Mouse (Mus musculus) liver, adult 2 months (tissue): ENCODE data around the gene Grhl3. TPM values are rescaled to one million over a fixed set of nuclear protein-coding genes. Genes with fewer than 3 reads are reported as not detected.

Experiments used
- DNase-seq: peaks from one replicate; pipeline ENCODE4 v3.0.0-alpha.2; 2011; ENCODE audit warnings: low read depth, low spot score; ENCODE audit errors: extremely low read depth
- H3K27ac ChIP-seq: fragments of 200-500 bp; replicated peaks from 2 replicates; pipeline ENCODE4 v1.5.1; 2012; ENCODE audit warnings: low read depth, mild to moderate bottlenecking, control low read depth, inconsistent platforms, low read length; ENCODE audit not compliant: insufficient read depth
- H3K27me3 ChIP-seq: fragments of 200-500 bp; 2 replicates; pipeline ENCODE4 v1.6.1; 2012; ENCODE audit warnings: mild to moderate bottlenecking, moderate library complexity, low read length, inconsistent platforms; ENCODE audit not compliant: control insufficient read depth, insufficient read depth
- H3K36me3 ChIP-seq: fragments of 200-500 bp; 2 replicates; pipeline ENCODE4 v1.6.1; 2012; ENCODE audit warnings: low read length, inconsistent platforms; ENCODE audit not compliant: control insufficient read depth, insufficient read depth
- H3K4me1 ChIP-seq: fragments of 200-500 bp; 2 replicates; pipeline ENCODE4 v1.6.1; 2011; ENCODE audit warnings: low read length; ENCODE audit not compliant: control insufficient read depth, insufficient read depth
- H3K4me3 ChIP-seq: fragments of 200-500 bp; 2 replicates; pipeline ENCODE4 v1.5.1; 2011; ENCODE audit warnings: low read depth, mild to moderate bottlenecking, control low read depth, low read length, moderate library complexity; ENCODE audit not compliant: insufficient read depth
- H3K79me2 ChIP-seq: fragments of 200-500 bp; 2 replicates; pipeline ENCODE4 v1.6.1; 2012; ENCODE audit warnings: inconsistent platforms, mild to moderate bottlenecking, low read length, moderate library complexity; ENCODE audit not compliant: control insufficient read depth, insufficient read depth
- H3K9ac ChIP-seq: fragments of 200-500 bp; 2 replicates; pipeline ENCODE4 v1.6.1; 2012; ENCODE audit warnings: low read depth, mild to moderate bottlenecking, control low read depth, inconsistent platforms, low read length
- CTCF ChIP-seq: fragments of 200-500 bp; IDR thresholded peaks from 2 replicates; pipeline ENCODE4 v1.5.1; 2011; ENCODE audit warnings: low read depth, low read length, control low read depth
- POLR2A ChIP-seq: fragments of 200-500 bp; IDR thresholded peaks from 2 replicates; pipeline ENCODE4 v1.6.1; 2011; ENCODE audit warnings: low read length, control low read depth; ENCODE audit not compliant: insufficient read depth; ENCODE audit errors: extremely low read depth
- WGBS: fragments of 180-500 bp; shearing (Covaris S2); methylation state at CpG from one replicate; pipeline ENCODE4 v1.1.7; 2018; 5-methylcytosine and 5-hydroxymethylcytosine counted together
- polyA plus RNA-seq: library from polyadenylated mRNA; depleted of rRNA; stranded (reverse); fragments of >200 nt; gene quantifications from 2 replicates; pipeline ENCODE4 v1.2.3, GENCODE M21; 2012
- total RNA-seq: library from RNA; depleted of rRNA; stranded (reverse); fragments of >200 nt; gene quantifications from 2 replicates; pipeline ENCODE4 v1.2.3, GENCODE M21; 2014

Gene Grhl3
- total and polyA plus RNA-seq, 2 experiments, result 0.04 to 0.09 TPM

DNA sequence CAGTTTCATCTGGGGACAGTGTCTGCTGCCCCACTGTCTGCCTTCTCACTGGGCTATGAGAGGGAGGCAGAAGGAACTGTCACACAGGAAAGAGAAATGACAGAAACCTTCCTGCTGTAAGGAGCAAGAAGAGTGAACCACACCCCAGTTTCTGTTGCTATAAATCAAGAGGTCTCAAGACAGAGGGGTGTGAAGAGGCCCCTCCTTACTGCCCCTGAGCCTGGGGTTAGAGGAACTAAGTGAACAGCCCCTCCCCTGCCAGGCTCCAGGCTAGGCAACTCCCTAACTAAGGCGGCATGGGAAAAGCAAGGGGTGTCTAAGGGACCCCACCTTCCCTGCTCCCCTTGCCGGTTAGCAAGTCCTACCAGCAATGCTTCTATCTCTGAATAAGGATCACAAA, 9.6 kb downstream of the Grhl3 start:
- no peaks in the 10 kb centered on the region for H3K4me1 ChIP-seq
- no peak overlapping the region for H3K27ac ChIP-seq
- no peaks in the 10 kb centered on the region for H3K36me3 ChIP-seq
- no peaks in the 10 kb centered on the region for H3K27me3 ChIP-seq
- H3K4me3 ChIP-seq, result no peak overlapping the region
- WGBS, result 74% methylated on average over 2 of the region's 2 CpGs
- no peaks in the 10 kb centered on the region for H3K79me2 ChIP-seq
- DNase-seq, result no peak
- no peak overlapping the region for H3K9ac ChIP-seq
- no peak for TF ChIP-seq POLR2A
- no peak for TF ChIP-seq CTCF

DNA sequence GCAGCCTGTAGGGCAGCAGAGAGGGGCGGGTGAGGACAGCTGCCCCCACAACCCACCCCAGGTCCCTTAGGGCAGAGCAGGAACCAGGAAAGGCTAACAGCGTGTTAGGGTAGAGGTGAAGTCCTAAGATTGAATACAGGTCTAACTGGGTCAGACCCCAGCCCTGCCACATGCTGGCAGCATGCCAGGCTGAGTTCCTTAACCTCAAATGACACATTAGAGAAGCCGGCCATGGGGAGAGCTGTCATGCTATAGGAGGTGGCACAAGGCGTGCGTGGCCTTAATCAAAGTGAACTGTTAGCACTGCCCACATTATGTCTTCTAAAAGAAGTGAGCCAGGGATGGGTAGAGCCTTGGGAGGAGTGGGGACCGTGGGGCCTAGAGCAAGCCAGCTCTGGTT, 24.1 kb downstream of the Grhl3 start:
- Histone ChIP-seq H3K4me3 (no peak overlapping the region), H3K27me3 (no peaks in the 10 kb centered on the region), H3K36me3 (no peaks in the 10 kb centered on the region), H3K27ac (no peak overlapping the region; the same call in 1 of the 2 replicates), H3K79me2 (no peaks in the 10 kb centered on the region), H3K9ac (no peak overlapping the region), H3K4me1 (no peaks in the 10 kb centered on the region)
- 88% methylated on average over 6 of the region's 6 CpGs for WGBS
- no peak for TF ChIP-seq POLR2A
- TF ChIP-seq CTCF, result no peak
- no peak for DNase-seq

DNA sequence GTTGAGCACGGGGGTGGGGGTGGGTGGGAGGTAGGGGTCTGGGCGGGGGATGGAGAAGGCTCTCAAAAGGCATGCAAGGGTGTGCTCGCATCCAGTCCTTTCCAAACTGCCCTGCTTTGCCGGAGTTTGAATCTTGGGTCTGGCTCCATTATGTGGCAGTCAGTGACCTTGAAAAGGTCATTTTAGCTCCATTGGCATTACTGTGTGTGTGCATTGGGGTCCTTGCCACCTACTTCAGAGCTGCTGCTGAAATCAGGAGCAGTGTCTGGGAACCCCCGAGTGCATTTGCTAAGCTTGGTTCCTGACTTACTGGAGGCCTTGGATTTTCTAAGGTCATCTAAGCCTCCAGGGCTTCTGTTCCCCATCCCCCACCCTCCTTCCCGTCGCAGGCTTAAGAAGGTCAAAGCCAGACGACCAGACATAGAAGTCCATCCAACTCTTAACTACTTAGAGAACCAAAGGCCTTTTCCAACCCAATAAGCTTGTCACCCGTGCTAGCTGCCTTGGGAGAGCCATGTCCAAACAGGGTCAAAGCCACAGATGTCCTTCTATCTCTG, 24.8 kb downstream of the Grhl3 start:
- DNase-seq, result peak; percentile 29
- Histone ChIP-seq H3K27me3 (no peaks in the 10 kb centered on the region), H3K36me3 (no peaks in the 10 kb centered on the region), H3K4me3 (no peak overlapping the region), H3K9ac (no peak overlapping the region), H3K4me1 (no peaks in the 10 kb centered on the region), H3K27ac (no peak overlapping the region), H3K79me2 (no peaks in the 10 kb centered on the region)
- 54% methylated on average over 9 of the region's 9 CpGs for WGBS
- TF ChIP-seq CTCF (no peak), POLR2A (no peak)

DNA sequence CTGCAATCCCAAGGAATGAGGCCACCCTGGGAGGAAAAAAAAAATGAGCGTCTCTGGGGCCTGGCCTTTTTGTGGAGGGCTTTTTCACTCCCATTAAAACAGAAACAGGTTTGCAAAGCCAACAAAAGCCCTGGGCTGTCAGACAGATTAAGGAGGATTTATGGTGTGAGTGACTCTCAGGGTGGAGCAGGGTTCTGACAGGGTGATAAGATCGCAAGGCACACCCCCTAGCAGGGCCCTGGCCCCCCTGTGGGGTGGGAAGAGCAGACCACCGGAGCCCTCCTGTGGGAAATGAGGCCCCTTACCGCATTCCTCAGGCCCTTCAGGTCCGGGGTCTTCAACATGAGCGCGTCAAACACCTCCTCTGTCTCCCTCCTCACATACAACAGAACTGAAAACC, 25.3 kb downstream of the Grhl3 start:
- Histone ChIP-seq H3K4me1 (no peaks in the 10 kb centered on the region), H3K79me2 (no peaks in the 10 kb centered on the region), H3K27me3 (no peaks in the 10 kb centered on the region), H3K9ac (no peak overlapping the region), H3K27ac (no peak overlapping the region), H3K36me3 (no peaks in the 10 kb centered on the region), H3K4me3 (no peak overlapping the region)
- 63% methylated on average over 7 of the region's 7 CpGs for WGBS
- no peak for DNase-seq
- TF ChIP-seq POLR2A (no peak), CTCF (no peak)

DNA sequence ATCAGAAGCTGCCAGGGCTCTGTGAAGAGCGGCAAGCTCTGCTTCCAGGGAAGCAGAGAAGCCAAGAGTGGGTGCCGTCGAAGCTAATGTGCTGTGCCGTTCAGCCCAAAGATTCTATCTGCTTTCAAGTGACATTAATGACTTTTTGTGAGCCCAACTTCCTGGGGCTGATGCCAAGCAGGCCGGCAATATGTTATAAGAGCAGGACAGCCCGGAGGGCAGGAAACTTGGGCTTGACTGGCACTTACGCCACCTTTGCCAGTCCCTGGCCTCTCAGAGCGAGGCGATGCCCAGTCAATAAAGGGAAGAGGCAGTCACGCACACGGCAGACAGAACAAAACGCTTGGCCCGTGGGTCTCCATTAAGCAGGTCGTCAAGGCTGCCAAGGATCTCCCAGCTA, 25.9 kb downstream of the Grhl3 start:
- TF ChIP-seq CTCF, result no peak
- TF ChIP-seq POLR2A, result no peak
- Histone ChIP-seq H3K27ac (no peak overlapping the region), H3K27me3 (no peaks in the 10 kb centered on the region), H3K36me3 (no peaks in the 10 kb centered on the region), H3K4me1 (no peaks in the 10 kb centered on the region), H3K4me3 (no peak overlapping the region), H3K79me2 (no peaks in the 10 kb centered on the region), H3K9ac (no peak overlapping the region)
- DNase-seq, result no peak
- WGBS, result 70% methylated on average over 14 of the region's 14 CpGs

DNA sequence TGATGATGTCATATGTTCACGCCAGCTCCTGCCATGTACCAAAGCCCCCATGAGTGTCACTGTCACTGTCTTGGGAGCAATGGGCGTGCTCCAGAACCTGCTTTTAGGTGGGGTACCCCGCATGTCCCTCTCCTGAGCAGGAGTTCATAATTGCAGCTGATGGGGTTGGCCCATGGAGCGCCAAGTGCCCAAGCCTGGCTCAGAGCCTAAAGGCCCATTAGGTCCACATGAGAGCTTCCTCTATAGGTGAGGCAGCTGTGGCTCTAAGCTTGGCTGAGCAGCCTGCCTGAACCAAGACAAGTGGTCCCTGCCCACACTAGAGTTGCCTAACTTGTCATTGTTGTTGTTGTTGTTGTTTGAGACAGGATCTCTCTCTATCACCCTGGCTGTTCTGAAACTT, 26.6 kb downstream of the Grhl3 start:
- H3K9ac ChIP-seq, result no peak overlapping the region
- H3K27ac ChIP-seq, result no peak overlapping the region
- H3K36me3 ChIP-seq, result no peaks in the 10 kb centered on the region
- H3K4me1 ChIP-seq, result no peaks in the 10 kb centered on the region
- no peaks in the 10 kb centered on the region for H3K27me3 ChIP-seq
- 97% methylated on average over 4 of the region's 4 CpGs for WGBS
- no peaks in the 10 kb centered on the region for H3K79me2 ChIP-seq
- no peak for DNase-seq
- no peak overlapping the region for H3K4me3 ChIP-seq
- TF ChIP-seq POLR2A, result no peak
- no peak for TF ChIP-seq CTCF
